Mouse (Mus musculus) thymus, adult 2 months (tissue): ENCODE data around the gene Wdr86.

Source experiments
- CTCF ChIP-seq: fragments of 200-500 bp; IDR thresholded peaks from 2 replicates; pipeline ENCODE4 v1.5.1; 2012; ENCODE audit warnings: mild to moderate bottlenecking, control low read depth, low read length, moderate library complexity, borderline replicate concordance; ENCODE audit not compliant: control insufficient read depth, poor library complexity, insufficient read depth; ENCODE audit errors: extremely low read depth
- POLR2A ChIP-seq: fragments of 200-500 bp; IDR thresholded peaks from 2 replicates; pipeline ENCODE4 v1.6.1; 2012; ENCODE audit warnings: mild to moderate bottlenecking, low read length, control low read depth, moderate library complexity; ENCODE audit not compliant: control insufficient read depth, poor library complexity, insufficient read depth; ENCODE audit errors: extremely low read depth

DNA sequence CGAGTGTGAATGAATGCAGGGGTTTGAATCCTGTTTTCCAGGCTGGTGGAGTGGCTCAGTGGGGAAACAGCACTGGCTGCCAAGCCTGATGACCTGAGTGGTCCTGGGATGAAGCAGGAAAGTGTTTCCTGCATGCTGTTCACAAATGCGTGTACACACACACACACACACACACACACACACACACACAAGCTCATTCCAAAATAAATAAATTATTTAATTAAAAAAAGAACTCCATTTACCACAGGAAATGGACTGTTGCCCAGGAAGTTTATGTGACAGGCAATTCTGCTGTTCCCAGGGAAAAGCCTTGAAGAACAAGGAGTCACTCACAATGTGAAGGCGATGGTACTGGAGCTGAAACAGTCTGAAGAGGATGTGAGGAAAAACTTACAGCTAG lies 33.8 kb downstream of the Wdr86 start:
- TF ChIP-seq CTCF = no peak
- no peak for TF ChIP-seq POLR2A
